Mouse (Mus musculus) embryonic facial prominence, embryonic 10.5 days (tissue): ENCODE measurements around the gene Peli2. TPM values are rescaled to one million over a fixed set of nuclear protein-coding genes. Genes with fewer than 3 reads are reported as not detected.
A peak's percentile ranks its signal among the peaks of the same experiment; 100 is the strongest.

Source experiments
- DNase-seq: peaks from one replicate; pipeline ENCODE4 v3.0.0-alpha.2; 2017; ENCODE audit warnings: low spot score
- H3K27ac ChIP-seq: fragments of 300-500 bp; sonication (generic); replicated peaks from 2 replicates; pipeline ENCODE4 v1.5.1; 2016; ENCODE audit warnings: mild to moderate bottlenecking
- H3K27me3 ChIP-seq: fragments of 300-500 bp; sonication (generic); replicated peaks from 2 replicates; pipeline ENCODE4 v1.6.1; 2016; ENCODE audit warnings: low read depth, mild to moderate bottlenecking; ENCODE audit not compliant: poor library complexity, severe bottlenecking
- H3K36me3 ChIP-seq: fragments of 300-500 bp; sonication (generic); replicated peaks from 2 replicates; pipeline ENCODE4 v1.6.1; 2016; ENCODE audit warnings: mild to moderate bottlenecking, moderate library complexity
- H3K4me1 ChIP-seq: fragments of 300-500 bp; sonication (generic); 2 replicates; pipeline ENCODE4 v1.6.1; 2016
- H3K4me3 ChIP-seq: fragments of 300-500 bp; sonication (generic); 2 replicates; pipeline ENCODE4 v1.5.1; 2016; ENCODE audit warnings: mild to moderate bottlenecking, moderate library complexity
- H3K9me3 ChIP-seq: fragments of 300-500 bp; sonication (generic); 2 replicates; pipeline ENCODE4 v1.6.1; 2016; ENCODE audit warnings: mild to moderate bottlenecking
- WGBS: fragments of 180-500 bp; shearing (Covaris S2); methylation state at CpG from one replicate; pipeline ENCODE4 v1.1.7; 2016; 5-methylcytosine and 5-hydroxymethylcytosine counted together
- polyA plus RNA-seq: library from polyadenylated mRNA; unstranded; fragments of >200 nt; fragmentation: Nextera tagmentation; extraction: Ambion mirVana; gene quantifications from 2 replicates; pipeline ENCODE4 v1.2.1, GENCODE M21; 2016

Gene Peli2
- polyA plus RNA-seq, 1 experiment from 2014 or later: 8.0 TPM

DNA sequence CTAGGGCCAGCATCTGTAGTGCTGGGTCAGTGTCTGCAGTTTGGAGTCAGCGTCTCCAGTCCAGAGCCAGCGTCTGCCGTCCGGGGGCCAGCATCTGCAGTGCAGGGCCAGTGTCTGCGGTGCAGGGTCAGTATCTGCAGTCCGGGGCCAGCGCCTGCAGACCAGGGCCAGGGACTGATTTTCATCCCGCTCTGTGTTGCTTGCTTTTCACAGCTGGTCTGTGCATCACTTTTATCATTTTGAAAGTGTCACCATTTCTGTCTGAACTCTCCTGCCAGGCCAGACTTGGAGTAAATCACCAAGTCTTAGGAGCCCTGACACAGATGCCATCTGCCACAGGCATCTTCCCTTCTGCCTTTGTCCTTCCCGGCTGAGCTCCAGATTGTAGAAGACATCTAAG lies 79.7 kb downstream of the Peli2 start:
- H3K9me3 ChIP-seq: no peaks in the 10 kb centered on the region
- H3K36me3 ChIP-seq: no peaks in the 10 kb centered on the region
- no peaks in the 10 kb centered on the region for H3K27me3 ChIP-seq
- H3K4me1 ChIP-seq: peaks cover 60% of the 10 kb centered on the region
- WGBS: 79% methylated on average over 9 of the region's 9 CpGs
- no peak overlapping the region for H3K4me3 ChIP-seq
- DNase-seq: no peak
- H3K27ac ChIP-seq: peak overlapping the region; percentile 35; the same call in 1 of the 2 replicates

GRCm38 (mm10) chr14:48200788-48201187 lies 80.2 kb downstream of the Peli2 start:
- Histone ChIP-seq H3K9me3 (no peaks in the 10 kb centered on the region), H3K27ac (0 out of 2 replicates have a peak overlapping the region, but pooled peaks have one; percentile 6), H3K4me1 (peaks cover 65% of the 10 kb centered on the region), H3K36me3 (no peaks in the 10 kb centered on the region), H3K4me3 (no peak overlapping the region), H3K27me3 (no peaks in the 10 kb centered on the region)
- 81% methylated on average over 3 of the region's 3 CpGs for WGBS
- DNase-seq: no peak

GRCm38 (mm10) chr14:48201403-48201802 lies 80.8 kb downstream of the Peli2 start:
- Histone ChIP-seq H3K4me1 (peaks cover 71% of the 10 kb centered on the region), H3K36me3 (no peaks in the 10 kb centered on the region), H3K27ac (no peak overlapping the region), H3K27me3 (no peaks in the 10 kb centered on the region), H3K9me3 (no peaks in the 10 kb centered on the region), H3K4me3 (no peak overlapping the region)
- no peak for DNase-seq
- WGBS: 80% methylated on average over 8 of the region's 8 CpGs

DNA sequence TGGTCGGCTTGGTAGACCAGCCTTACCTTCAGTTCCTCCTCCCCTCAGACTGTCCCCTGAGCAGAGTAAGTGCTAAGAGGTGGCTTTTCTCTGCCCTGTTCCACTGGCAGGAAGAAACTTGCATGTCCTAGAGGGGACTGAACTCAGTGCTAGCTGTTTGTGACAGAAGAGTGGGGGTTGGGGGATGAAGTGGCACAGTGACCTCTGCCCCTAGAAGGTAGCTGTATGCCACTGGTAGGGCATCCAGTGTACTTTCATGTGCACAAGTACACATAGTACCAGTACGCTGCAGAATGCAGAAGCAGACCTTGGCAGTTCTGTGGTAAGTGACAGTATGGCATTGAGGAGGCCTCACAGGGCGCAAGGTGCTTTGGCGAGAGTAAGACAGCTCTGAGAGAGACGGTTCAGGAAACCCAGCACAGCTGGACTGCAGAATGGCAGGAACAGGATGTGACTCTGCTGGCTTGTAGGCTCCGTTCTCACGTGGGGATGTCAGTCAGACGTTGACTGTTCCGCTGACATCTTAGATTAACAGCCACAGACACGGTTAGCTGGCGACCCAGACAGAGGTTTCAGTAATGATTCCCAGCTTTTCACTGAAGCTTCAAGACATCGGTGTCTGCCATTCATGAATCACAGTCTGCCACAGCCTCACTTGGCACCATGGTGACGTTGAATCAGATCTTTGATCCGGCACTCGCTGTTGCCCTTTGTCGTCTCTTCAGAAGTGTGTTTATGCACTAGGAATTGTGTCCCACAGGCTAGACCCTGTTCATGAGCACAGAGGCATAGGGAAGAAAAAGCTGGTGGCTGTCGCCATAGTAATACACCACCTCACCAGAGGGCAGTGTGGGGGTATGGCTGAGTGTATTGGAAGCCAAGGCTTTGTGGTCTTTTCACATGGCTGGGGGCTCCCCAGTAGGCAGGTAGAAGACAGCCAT lies 81.7 kb downstream of the Peli2 start:
- H3K4me1 ChIP-seq: peaks cover 77% of the 10 kb centered on the region
- 60% methylated on average over 17 of the region's 17 CpGs for WGBS
- no peak overlapping the region for H3K27ac ChIP-seq
- no peaks in the 10 kb centered on the region for H3K36me3 ChIP-seq
- peak; percentile 29 for DNase-seq
- no peaks in the 10 kb centered on the region for H3K9me3 ChIP-seq
- H3K27me3 ChIP-seq: no peaks in the 10 kb centered on the region
- no peak overlapping the region for H3K4me3 ChIP-seq

DNA sequence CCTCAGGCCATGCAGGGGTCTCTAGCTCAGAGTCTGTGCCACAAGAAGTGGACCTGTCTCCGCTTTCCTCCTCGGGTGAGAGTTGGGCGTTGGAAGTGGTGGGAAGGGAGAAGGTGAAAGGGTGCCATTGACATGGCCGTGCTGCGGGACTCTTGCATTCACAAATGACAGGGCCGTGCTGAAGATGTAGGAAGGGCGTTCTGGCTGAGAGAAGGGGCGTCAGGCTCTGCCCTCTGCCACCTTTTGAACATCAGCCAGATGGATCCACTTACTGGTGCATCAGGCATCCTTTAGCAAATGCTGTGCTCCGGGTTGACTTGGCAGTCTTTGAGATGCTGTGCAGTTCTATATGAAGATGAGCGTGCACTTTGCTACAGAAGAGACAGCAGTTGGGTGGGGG lies 84.4 kb downstream of the Peli2 start:
- peak; percentile 29 for DNase-seq
- no peaks in the 10 kb centered on the region for H3K36me3 ChIP-seq
- H3K27ac ChIP-seq: no peak overlapping the region
- H3K9me3 ChIP-seq: no peaks in the 10 kb centered on the region
- no peaks in the 10 kb centered on the region for H3K27me3 ChIP-seq
- H3K4me3 ChIP-seq: no peak overlapping the region
- 61% methylated on average over 10 of the region's 10 CpGs for WGBS
- H3K4me1 ChIP-seq: peaks cover 68% of the 10 kb centered on the region

DNA sequence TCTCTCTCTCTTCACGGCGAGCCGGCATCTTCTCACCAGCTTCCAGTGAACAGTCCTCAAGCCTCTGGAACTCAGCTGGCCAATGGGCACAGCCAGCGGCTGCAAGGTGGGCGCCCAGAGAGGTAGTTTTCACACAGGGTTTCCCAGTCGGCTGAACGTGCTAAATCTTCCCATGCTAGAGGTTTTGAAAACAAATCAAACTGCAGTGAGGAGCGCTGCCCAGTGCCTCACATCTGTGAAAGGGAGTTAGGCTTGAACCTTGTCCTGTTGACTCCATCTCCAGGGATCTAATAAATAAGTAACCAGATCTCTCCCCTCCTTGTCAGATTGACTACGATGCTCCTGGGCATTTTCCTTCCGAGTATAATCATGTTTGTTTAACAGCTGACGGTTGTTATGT lies 85.0 kb downstream of the Peli2 start:
- H3K27me3 ChIP-seq: no peaks in the 10 kb centered on the region
- H3K9me3 ChIP-seq: no peaks in the 10 kb centered on the region
- peaks cover 62% of the 10 kb centered on the region for H3K4me1 ChIP-seq
- H3K36me3 ChIP-seq: no peaks in the 10 kb centered on the region
- H3K27ac ChIP-seq: no peak overlapping the region
- DNase-seq: no peak
- WGBS: 44% methylated on average over 11 of the region's 11 CpGs
- no peak overlapping the region for H3K4me3 ChIP-seq

DNA sequence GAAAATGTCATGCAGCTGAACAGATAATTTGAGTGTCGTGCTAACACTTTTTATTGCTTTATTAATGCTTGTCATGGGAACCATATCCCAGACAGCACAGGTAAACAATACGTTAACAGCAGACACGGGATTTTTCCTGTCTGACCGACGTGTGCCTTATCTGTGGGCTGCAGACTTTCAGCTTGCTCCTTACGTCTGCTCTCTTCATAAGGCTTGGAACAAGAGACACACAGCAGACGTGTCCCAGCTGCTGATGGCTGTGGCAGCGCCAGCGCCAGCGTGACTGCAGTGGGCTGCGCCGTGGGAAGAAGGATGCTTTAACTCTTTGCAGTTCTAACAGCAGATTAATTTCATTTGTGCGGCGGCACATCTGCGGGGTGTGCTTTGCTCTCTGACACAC lies 86.5 kb downstream of the Peli2 start:
- H3K36me3 ChIP-seq: no peaks in the 10 kb centered on the region
- 64% methylated on average over 15 of the region's 15 CpGs for WGBS
- no peaks in the 10 kb centered on the region for H3K27me3 ChIP-seq
- peaks cover 47% of the 10 kb centered on the region for H3K4me1 ChIP-seq
- H3K27ac ChIP-seq: no peak overlapping the region
- no peak overlapping the region for H3K4me3 ChIP-seq
- DNase-seq: peak; percentile 31
- no peaks in the 10 kb centered on the region for H3K9me3 ChIP-seq

GRCm38 (mm10) chr14:48207746-48208640 lies 87.4 kb downstream of the Peli2 start:
- Histone ChIP-seq H3K9me3 (no peaks in the 10 kb centered on the region), H3K4me1 (peaks cover 39% of the 10 kb centered on the region), H3K27me3 (no peaks in the 10 kb centered on the region), H3K4me3 (no peak overlapping the region), H3K27ac (no peak overlapping the region), H3K36me3 (no peaks in the 10 kb centered on the region)
- no peak for DNase-seq
- 87% methylated on average over 12 of the region's 12 CpGs for WGBS

GRCm38 (mm10) chr14:48209436-48209835 lies 88.8 kb downstream of the Peli2 start:
- Histone ChIP-seq H3K27me3 (no peaks in the 10 kb centered on the region), H3K4me1 (peaks cover 36% of the 10 kb centered on the region), H3K36me3 (0 out of 2 replicates have a peak, but pooled peaks cover 2% of the 10 kb centered on the region), H3K9me3 (no peaks in the 10 kb centered on the region), H3K27ac (no peak overlapping the region), H3K4me3 (no peak overlapping the region)
- DNase-seq: no peak
- WGBS: 88% methylated on average over 5 of the region's 5 CpGs

GRCm38 (mm10) chr14:48210089-48210488 lies 89.5 kb downstream of the Peli2 start:
- no peak for DNase-seq
- H3K27ac ChIP-seq: no peak overlapping the region
- peaks cover 32% of the 10 kb centered on the region for H3K4me1 ChIP-seq
- H3K4me3 ChIP-seq: no peak overlapping the region
- H3K27me3 ChIP-seq: no peaks in the 10 kb centered on the region
- 0 out of 2 replicates have a peak, but pooled peaks cover 2% of the 10 kb centered on the region for H3K36me3 ChIP-seq
- H3K9me3 ChIP-seq: no peaks in the 10 kb centered on the region
- 82% methylated on average over 9 of the region's 9 CpGs for WGBS

GRCm38 (mm10) chr14:48211526-48211925 lies 90.9 kb downstream of the Peli2 start:
- WGBS: 86% methylated on average over 8 of the region's 8 CpGs
- Histone ChIP-seq H3K27me3 (no peaks in the 10 kb centered on the region), H3K4me1 (peaks cover 18% of the 10 kb centered on the region), H3K36me3 (0 out of 2 replicates have a peak, but pooled peaks cover 2% of the 10 kb centered on the region), H3K4me3 (no peak overlapping the region), H3K9me3 (no peaks in the 10 kb centered on the region), H3K27ac (no peak overlapping the region)
- DNase-seq: no peak

DNA sequence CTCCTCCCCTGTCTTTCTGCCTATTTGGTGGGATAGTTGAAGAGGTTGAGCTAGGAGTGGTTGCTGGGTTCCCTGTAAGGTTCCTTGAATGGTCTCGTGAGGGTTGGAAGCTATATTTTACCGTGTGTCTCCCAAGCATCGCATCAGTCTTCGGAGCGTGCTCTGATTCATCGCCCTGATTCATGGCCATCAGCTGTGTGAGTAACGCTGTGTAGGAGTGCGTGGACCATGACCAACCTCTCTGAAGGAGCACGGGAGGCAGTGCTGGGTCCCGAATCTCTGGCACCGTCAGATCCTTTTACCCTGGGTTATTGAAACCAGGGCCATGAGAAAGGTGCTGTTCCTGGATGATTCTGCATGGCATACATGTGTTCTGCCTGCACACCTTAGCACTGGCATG lies 92.2 kb downstream of the Peli2 start:
- WGBS: 95% methylated on average over 11 of the region's 11 CpGs
- DNase-seq: no peak

More for the DNA sequence above, 92.2 kb downstream of the Peli2 start:
- Histone ChIP-seq H3K9me3 (no peaks in the 10 kb centered on the region), H3K36me3 (0 out of 2 replicates have a peak, but pooled peaks cover 2% of the 10 kb centered on the region), H3K4me3 (no peak overlapping the region), H3K4me1 (peaks cover 6% of the 10 kb centered on the region), H3K27me3 (no peaks in the 10 kb centered on the region), H3K27ac (no peak overlapping the region)
